Mouse (Mus musculus) ES-Bruce4 (cell line): ENCODE results near the gene Eaf2. TPM values are rescaled to one million over a fixed set of nuclear protein-coding genes. Genes with fewer than 3 reads are reported as not detected.
"Not testable (repeated sequence)": the region's sequence is repeated elsewhere in the genome, so short reads cannot be mapped to it uniquely, and the experiment has no call there.

ENCODE experiments used
- H3K27ac ChIP-seq: 2 replicates; pipeline ENCODE4 v1.5.1; 2012; ENCODE audit warnings: low read length, inconsistent platforms; ENCODE audit not compliant: insufficient read depth
- H3K27me3 ChIP-seq: 2 replicates; pipeline ENCODE4 v1.6.1; 2012; ENCODE audit warnings: mild to moderate bottlenecking, low read length, inconsistent platforms; ENCODE audit not compliant: control insufficient read depth, poor library complexity, insufficient read depth, severe bottlenecking
- H3K36me3 ChIP-seq: 2 replicates; pipeline ENCODE4 v1.6.1; 2012; ENCODE audit warnings: inconsistent platforms, mild to moderate bottlenecking, low read length, moderate library complexity; ENCODE audit not compliant: control insufficient read depth, poor library complexity, insufficient read depth, severe bottlenecking
- H3K4me1 ChIP-seq: one replicate; pipeline ENCODE4 v1.8.1; 2011; ENCODE audit warnings: low read length; ENCODE audit not compliant: control insufficient read depth, insufficient read depth
- H3K4me3 ChIP-seq: 2 replicates; pipeline ENCODE4 v1.5.1; 2011; ENCODE audit warnings: low read depth, mild to moderate bottlenecking, low read length
- H3K9ac ChIP-seq: 2 replicates; pipeline ENCODE4 v1.6.1; 2012; ENCODE audit warnings: low read depth, mild to moderate bottlenecking, inconsistent platforms; ENCODE audit not compliant: poor library complexity, severe bottlenecking
- H3K9me3 ChIP-seq: replicated peaks from 2 replicates; pipeline ENCODE4 v1.6.1; 2012; ENCODE audit warnings: mild to moderate bottlenecking, low read length, inconsistent platforms; ENCODE audit not compliant: control insufficient read depth, poor library complexity, insufficient read depth, severe bottlenecking
- CTCF ChIP-seq: IDR thresholded peaks from one replicate; pipeline ENCODE4 v1.8.1; 2011; ENCODE audit warnings: low read depth, low read length
- EP300 ChIP-seq: IDR thresholded peaks from 2 replicates; pipeline ENCODE4 v1.6.1; 2011; ENCODE audit warnings: low read depth, low read length; ENCODE audit not compliant: insufficient read depth
- POLR2A ChIP-seq: IDR thresholded peaks from one replicate; pipeline ENCODE4 v1.8.1; 2011; ENCODE audit warnings: low read length; ENCODE audit not compliant: insufficient read depth
- polyA plus RNA-seq: library from polyadenylated mRNA; stranded (reverse); fragments of >200 nt; gene quantifications from 2 replicates; pipeline ENCODE4 v1.2.4, GENCODE M21; 2011; ENCODE audit warnings: low read depth; ENCODE audit not compliant: missing spikeins, insufficient read depth, insufficient read length

The Eaf2 gene
- polyA plus RNA-seq, 1 experiment, result 2.4 TPM

DNA sequence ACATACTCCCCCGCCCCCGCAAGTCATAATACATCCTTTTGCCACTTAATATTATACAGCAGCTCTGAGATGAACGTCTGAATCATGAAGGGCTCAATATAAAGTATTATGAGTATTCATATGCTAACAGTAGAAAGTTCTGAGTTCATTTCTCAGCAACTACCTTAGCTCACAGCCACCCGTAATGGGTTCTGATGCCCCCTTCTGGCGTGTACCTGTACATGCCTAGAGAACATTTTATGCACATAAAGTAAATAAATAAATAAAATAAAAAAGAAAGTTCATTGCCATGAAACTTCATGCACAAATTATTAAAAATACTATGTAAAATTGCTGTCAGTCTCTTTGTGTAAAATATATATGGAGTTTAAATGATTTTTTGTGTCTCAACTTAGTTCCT, 2.5 kb upstream of the Eaf2 start:
- H3K4me1 ChIP-seq, result no peaks in the 10 kb centered on the region
- H3K27ac ChIP-seq, result no peak overlapping the region
- no peaks in the 10 kb centered on the region for H3K9me3 ChIP-seq
- no peaks in the 10 kb centered on the region for H3K36me3 ChIP-seq
- TF ChIP-seq POLR2A (no peak), CTCF (no peak), EP300 (no peak)
- no peak overlapping the region for H3K9ac ChIP-seq
- H3K4me3 ChIP-seq, result no peak overlapping the region
- no peaks in the 10 kb centered on the region for H3K27me3 ChIP-seq

- H3K9ac ChIP-seq, result peak overlapping the region; percentile 93
Observed at GRCm38 (mm10) chr16:36875276-36875851, 561 bp upstream of the Eaf2 start.

DNA sequence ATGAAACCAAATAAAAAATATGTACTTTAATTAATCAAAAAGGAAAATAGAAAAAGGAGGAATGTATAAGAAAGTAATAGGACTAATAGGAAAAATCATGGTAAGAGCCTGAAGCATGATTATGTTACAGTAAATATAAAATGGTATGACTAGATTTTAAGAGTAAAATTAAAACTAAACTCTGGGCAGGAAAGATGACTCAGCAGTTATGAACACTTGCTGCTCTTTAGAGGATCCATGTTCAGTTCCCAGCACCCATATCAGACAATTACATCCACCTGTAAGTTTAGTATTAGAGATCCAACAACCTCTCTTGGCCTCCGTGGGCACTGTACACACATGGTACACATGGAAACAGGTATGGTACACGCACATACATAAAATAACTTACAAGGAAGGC, 5.4 kb downstream of the Eaf2 start:
- no peaks in the 10 kb centered on the region for H3K9me3 ChIP-seq
- H3K36me3 ChIP-seq, result peaks cover 4% of the 10 kb centered on the region

More at GRCm38 (mm10) chr16:36875276-36875851, 561 bp upstream of the Eaf2 start:
- no peaks in the 10 kb centered on the region for H3K9me3 ChIP-seq
- no peak overlapping the region for H3K27ac ChIP-seq
- H3K27me3 ChIP-seq, result no peaks in the 10 kb centered on the region
- peak overlapping the region; percentile 100 for H3K4me3 ChIP-seq
- no peak for TF ChIP-seq CTCF
- no peak for TF ChIP-seq EP300
- no peak for TF ChIP-seq POLR2A
- H3K4me1 ChIP-seq, result no peaks in the 10 kb centered on the region
- peaks cover 4% of the 10 kb centered on the region for H3K36me3 ChIP-seq

GRCm38 (mm10) chr16:36863585-36863984, 11.2 kb downstream of the Eaf2 start:
- TF ChIP-seq CTCF, result no peak
- no peak for TF ChIP-seq POLR2A
- no peak for TF ChIP-seq EP300

More for the DNA sequence above, 5.4 kb downstream of the Eaf2 start:
- TF ChIP-seq EP300 (no peak), CTCF (no peak), POLR2A (no peak)
- Histone ChIP-seq H3K27me3 (no peaks in the 10 kb centered on the region), H3K4me3 (no peak overlapping the region), H3K9ac (no peak overlapping the region), H3K27ac (no peak overlapping the region), H3K4me1 (no peaks in the 10 kb centered on the region)

GRCm38 (mm10) chr16:36851202-36851601, 23.6 kb downstream of the Eaf2 start:
- TF ChIP-seq POLR2A, result no peak
- H3K27ac ChIP-seq, result no peak overlapping the region
- H3K36me3 ChIP-seq, result no peaks in the 10 kb centered on the region

More at GRCm38 (mm10) chr16:36863585-36863984, 11.2 kb downstream of the Eaf2 start:
- H3K4me1 ChIP-seq, result no peaks in the 10 kb centered on the region
- no peaks in the 10 kb centered on the region for H3K27me3 ChIP-seq
- H3K27ac ChIP-seq, result no peak overlapping the region
- no peaks in the 10 kb centered on the region for H3K9me3 ChIP-seq
- H3K4me3 ChIP-seq, result no peak overlapping the region
- no peaks in the 10 kb centered on the region for H3K36me3 ChIP-seq
- H3K9ac ChIP-seq, result no peak overlapping the region

GRCm38 (mm10) chr16:36846894-36847293, 27.9 kb downstream of the Eaf2 start:
- H3K27ac ChIP-seq, H3K27me3 ChIP-seq, H3K9ac ChIP-seq, H3K4me3 ChIP-seq, H3K4me1 ChIP-seq, H3K9me3 ChIP-seq, H3K36me3 ChIP-seq: not testable (repeated sequence)

More at GRCm38 (mm10) chr16:36851202-36851601, 23.6 kb downstream of the Eaf2 start:
- H3K27me3 ChIP-seq, result no peaks in the 10 kb centered on the region
- H3K9ac ChIP-seq, result no peak overlapping the region
- H3K4me3 ChIP-seq, result no peak overlapping the region
- no peaks in the 10 kb centered on the region for H3K9me3 ChIP-seq
- no peaks in the 10 kb centered on the region for H3K4me1 ChIP-seq
